Mouse (Mus musculus): ENCODE results near the gene Lrp4.

Gene Lrp4

GRCm38 (mm10) chr2:91454434-91454833 lies 2.9 kb upstream of the Lrp4 start:
- DNase-seq: no peak

GRCm38 (mm10) chr2:91455826-91456225 lies 1.5 kb upstream of the Lrp4 start:
- DNase-seq: peak; percentile 34

- no peak for DNase-seq
Measured at GRCm38 (mm10) chr2:91456491-91457100, 715 bp upstream of the Lrp4 start.

- no peak for DNase-seq
Measured at GRCm38 (mm10) chr2:91457656-91458251, 443 bp downstream of the Lrp4 start.

GRCm38 (mm10) chr2:91458252-91458672 lies 951 bp downstream of the Lrp4 start:
- DNase-seq: no peak

GRCm38 (mm10) chr2:91458673-91459391 lies 1.5 kb downstream of the Lrp4 start:
- DNase-seq: peak; percentile 88

- no peak for DNase-seq
Measured at GRCm38 (mm10) chr2:91460076-91460475, 2.8 kb downstream of the Lrp4 start.

- no peak for DNase-seq
Measured at GRCm38 (mm10) chr2:91460771-91461170, 3.5 kb downstream of the Lrp4 start.

- DNase-seq: no peak
Measured at GRCm38 (mm10) chr2:91461341-91461740, 4.0 kb downstream of the Lrp4 start.

- no peak for DNase-seq
Measured at GRCm38 (mm10) chr2:91462196-91462595, 4.9 kb downstream of the Lrp4 start.

- DNase-seq: no peak
Measured at GRCm38 (mm10) chr2:91462681-91463080, 5.4 kb downstream of the Lrp4 start.

GRCm38 (mm10) chr2:91465934-91466333 lies 8.6 kb downstream of the Lrp4 start:
- peak; percentile 27 for DNase-seq

- DNase-seq: no peak
Measured at GRCm38 (mm10) chr2:91467613-91468012, 10.3 kb downstream of the Lrp4 start.

- DNase-seq: no peak
Measured at GRCm38 (mm10) chr2:91470055-91470647, 12.8 kb downstream of the Lrp4 start.

- DNase-seq: peak; percentile 74
Measured at GRCm38 (mm10) chr2:91474358-91474757, 17.0 kb downstream of the Lrp4 start.

GRCm38 (mm10) chr2:91475791-91476190 lies 18.5 kb downstream of the Lrp4 start:
- no peak for DNase-seq

- DNase-seq: no peak
Measured at GRCm38 (mm10) chr2:91476251-91476661, 18.9 kb downstream of the Lrp4 start.

- no peak for DNase-seq
Measured at GRCm38 (mm10) chr2:91476841-91477240, 19.5 kb downstream of the Lrp4 start.

- DNase-seq: no peak
Measured at GRCm38 (mm10) chr2:91480399-91480801, 23.1 kb downstream of the Lrp4 start.

- DNase-seq: peak; percentile 34
Measured at GRCm38 (mm10) chr2:91480805-91481514, 23.6 kb downstream of the Lrp4 start.

GRCm38 (mm10) chr2:91484698-91485097 lies 27.4 kb downstream of the Lrp4 start:
- no peak for DNase-seq

- DNase-seq: peak; percentile 16
Measured at GRCm38 (mm10) chr2:91485256-91485655, 27.9 kb downstream of the Lrp4 start.

GRCm38 (mm10) chr2:91487295-91487694 lies 30.0 kb downstream of the Lrp4 start:
- DNase-seq: peak; percentile 27

All from kidney, adult 11 months (tissue).